Mouse (Mus musculus) thymus, adult 2 months (tissue): ENCODE measurements around the gene Gm45234.
"Not testable (repeated sequence)": the region's sequence is repeated elsewhere in the genome, so short reads cannot be mapped to it uniquely, and the experiment has no call there.

Source experiments
- CTCF ChIP-seq: fragments of 200-500 bp; IDR thresholded peaks from 2 replicates; pipeline ENCODE4 v1.5.1; 2012; ENCODE audit warnings: mild to moderate bottlenecking, control low read depth, low read length, moderate library complexity, borderline replicate concordance; ENCODE audit not compliant: control insufficient read depth, poor library complexity, insufficient read depth; ENCODE audit errors: extremely low read depth
- POLR2A ChIP-seq: fragments of 200-500 bp; IDR thresholded peaks from 2 replicates; pipeline ENCODE4 v1.6.1; 2012; ENCODE audit warnings: mild to moderate bottlenecking, low read length, control low read depth, moderate library complexity; ENCODE audit not compliant: control insufficient read depth, poor library complexity, insufficient read depth; ENCODE audit errors: extremely low read depth

DNA sequence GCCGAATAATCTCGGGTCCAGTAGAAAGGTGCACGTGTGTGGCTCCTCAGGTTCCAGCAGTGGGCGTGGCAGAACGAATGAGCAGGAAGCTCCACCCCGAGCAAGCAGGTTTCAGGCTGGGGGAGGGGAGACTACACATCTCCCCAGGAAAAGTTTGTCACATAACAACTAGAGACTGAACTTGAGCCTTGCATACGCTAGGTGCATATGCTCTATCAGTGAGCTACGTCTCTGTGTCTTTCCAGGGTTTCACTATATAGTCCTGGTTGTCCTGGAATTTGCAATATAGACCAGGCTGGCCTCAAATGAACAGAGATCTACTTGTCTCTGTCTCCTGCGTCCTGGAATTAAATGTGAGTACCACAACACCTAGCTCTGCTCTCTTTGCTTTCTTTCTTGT lies 46.6 kb upstream of the Gm45234 start:
- not testable (repeated sequence) for TF ChIP-seq CTCF, POLR2A
